Mouse (Mus musculus) granulocyte monocyte progenitor cell, adult 5-6 weeks (primary cell): ENCODE measurements around the gene Tgfa. TPM values are rescaled to one million over a fixed set of nuclear protein-coding genes. Genes with fewer than 3 reads are reported as not detected.

ENCODE experiments used
- ATAC-seq: replicated peaks from 2 replicates; pipeline ENCODE4 v1.8.0; 2016; ENCODE audit warnings: mild to moderate bottlenecking, moderate TSS enrichment, inconsistent platforms; ENCODE audit not compliant: poor library complexity, severe bottlenecking
- total RNA-seq, 2 experiments: library from RNA; stranded (forward) in 1 of 2; stranded (reverse) in 1 of 2; fragments of 200-712, 200-1000 nt in 1 of 2; fragments of >200 nt in 1 of 2; fragmentation: Nextera tagmentation in 1 of 2; gene quantifications; 2 replicates each; pipeline ENCODE4 v1.2.3; 2014 to 2017

The Tgfa gene
- total RNA-seq, 2 experiments from 2014 or later: not detected

- ATAC-seq: no peak
Measured at GRCm38 (mm10) chr6:86277620-86278019, 82.6 kb downstream of the Tgfa start.

- no peak for ATAC-seq
Measured at GRCm38 (mm10) chr6:86281573-86282210, 86.7 kb downstream of the Tgfa start.

GRCm38 (mm10) chr6:86293301-86293700 is 98.3 kb downstream of the Tgfa start:
- no peak for ATAC-seq

GRCm38 (mm10) chr6:86295451-86295850 is 100.4 kb downstream of the Tgfa start:
- no peak for ATAC-seq

- ATAC-seq: no peak
Measured at GRCm38 (mm10) chr6:86296126-86296525, 101.1 kb downstream of the Tgfa start.

GRCm38 (mm10) chr6:86296938-86297337 is 101.9 kb downstream of the Tgfa start:
- ATAC-seq: no peak

- ATAC-seq: no peak
Measured at GRCm38 (mm10) chr6:86298961-86299360, 103.9 kb downstream of the Tgfa start.

- no peak for ATAC-seq
Measured at GRCm38 (mm10) chr6:86299381-86299780, 104.4 kb downstream of the Tgfa start.

- ATAC-seq: no peak
Measured at GRCm38 (mm10) chr6:86305680-86306079, 110.7 kb downstream of the Tgfa start.

GRCm38 (mm10) chr6:86314011-86314410 is 119.0 kb downstream of the Tgfa start:
- ATAC-seq: no peak

- ATAC-seq: no peak
Measured at GRCm38 (mm10) chr6:86317066-86317465, 122.0 kb downstream of the Tgfa start.

GRCm38 (mm10) chr6:86318855-86319254 is 123.8 kb downstream of the Tgfa start:
- ATAC-seq: no peak

- no peak for ATAC-seq
Measured at GRCm38 (mm10) chr6:86322031-86322563, 127.1 kb downstream of the Tgfa start.

GRCm38 (mm10) chr6:86322991-86323390 is 128.0 kb downstream of the Tgfa start:
- ATAC-seq: no peak

- ATAC-seq: no peak
Measured at GRCm38 (mm10) chr6:86324400-86324799, 129.4 kb downstream of the Tgfa start.

Other genes starting within 250 kb of the Tgfa start
- gene Dusp11, start 233.6 kb upstream of the Tgfa start, total RNA-seq (2014; fragmentation: Nextera tagmentation): 56.9 and 57.9 TPM in 2 replicates
- 44.0 and 45.4 TPM in 2 replicates for gene Dusp11, start 233.6 kb upstream of the Tgfa start, total RNA-seq (2017)
- gene Figla, start 179.1 kb upstream of the Tgfa start, total RNA-seq (2014; fragmentation: Nextera tagmentation): not detected in 2 replicates
- not detected in 2 replicates for gene Figla, start 179.1 kb upstream of the Tgfa start, total RNA-seq (2017)
- 0.21 TPM in 1 of 2 replicates, not detected in the other for gene Add2, start 166.5 kb upstream of the Tgfa start, total RNA-seq (2014; fragmentation: Nextera tagmentation)
- 0.22 and 1.5 TPM in 2 replicates for gene Add2, start 166.5 kb upstream of the Tgfa start, total RNA-seq (2017)
- 46.3 and 51.5 TPM in 2 replicates for gene Fam136a, start 170.4 kb downstream of the Tgfa start, total RNA-seq (2014; fragmentation: Nextera tagmentation)
- gene Fam136a, start 170.4 kb downstream of the Tgfa start, total RNA-seq (2017): 82.6 and 95.9 TPM in 2 replicates
- 687 and 692 TPM in 2 replicates for gene Snrpg, start 176.1 kb downstream of the Tgfa start, total RNA-seq (2014; fragmentation: Nextera tagmentation)
- 44.9 and 50.5 TPM in 2 replicates for gene Snrpg, start 176.1 kb downstream of the Tgfa start, total RNA-seq (2017)
- 31.1 and 35.7 TPM in 2 replicates for gene Pcyox1, start 201.9 kb downstream of the Tgfa start, total RNA-seq (2014; fragmentation: Nextera tagmentation)
- 64.2 and 87.9 TPM in 2 replicates for gene Pcyox1, start 201.9 kb downstream of the Tgfa start, total RNA-seq (2017)
- 89.9 and 109 TPM in 2 replicates for gene Tia1, start 209.0 kb downstream of the Tgfa start, total RNA-seq (2014; fragmentation: Nextera tagmentation)
- gene Tia1, start 209.0 kb downstream of the Tgfa start, total RNA-seq (2017): 77.5 and 97.1 TPM in 2 replicates
- gene Gm44790, start 231.4 kb downstream of the Tgfa start, total RNA-seq (2014; fragmentation: Nextera tagmentation): not detected in 2 replicates
- gene Gm44790, start 231.4 kb downstream of the Tgfa start, total RNA-seq (2017): not detected in 2 replicates
- 20.8 and 33.5 TPM in 2 replicates for gene C87436, start 243.2 kb downstream of the Tgfa start, total RNA-seq (2014; fragmentation: Nextera tagmentation)
- gene C87436, start 243.2 kb downstream of the Tgfa start, total RNA-seq (2017): 20.3 and 26.7 TPM in 2 replicates